In the genomic region with DNA sequence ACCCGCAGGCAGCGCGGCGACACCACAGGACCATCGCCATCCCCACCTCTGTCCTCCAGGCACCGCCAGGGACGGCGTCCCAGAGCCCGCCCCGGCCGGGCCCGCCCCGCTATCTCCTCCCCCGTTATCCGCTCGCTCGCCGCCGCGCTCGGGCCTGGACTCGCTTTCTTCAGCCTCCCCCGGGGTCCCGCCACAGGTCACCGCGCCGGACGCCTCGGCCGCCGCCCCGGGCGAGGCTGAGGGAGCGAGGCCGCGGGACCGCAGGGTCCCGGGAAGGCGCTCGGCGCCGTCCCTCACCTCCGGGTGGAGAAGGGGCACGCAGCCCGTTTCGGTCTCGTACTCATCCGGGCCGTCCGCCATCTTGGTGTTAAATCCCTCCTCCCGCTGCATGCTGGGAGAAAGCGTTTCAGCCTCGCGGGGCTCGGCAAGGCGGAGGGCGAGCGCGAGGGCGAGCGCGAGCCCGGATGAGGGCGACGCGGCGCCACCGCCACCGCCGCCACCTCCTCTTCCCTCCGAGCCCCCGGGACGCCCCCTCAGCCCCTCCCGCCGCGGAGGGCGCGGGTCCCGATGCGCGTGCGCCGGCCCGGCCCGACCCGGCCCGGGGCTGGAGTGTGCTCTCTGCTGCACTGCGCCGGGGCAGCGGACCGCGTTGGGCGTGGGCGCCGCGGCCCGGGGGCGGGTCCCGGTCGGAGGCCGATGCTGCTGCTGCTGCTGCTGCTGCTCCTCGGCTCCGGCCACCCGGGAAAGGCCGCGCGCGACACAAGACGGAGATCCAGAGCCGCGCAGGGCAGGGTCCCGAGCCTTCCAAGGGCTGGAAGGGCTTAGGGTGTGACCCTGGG, we compare ENCODE assay signal across 8 mouse cellular contexts. TPM values are rescaled to one million over a fixed set of nuclear protein-coding genes. Genes with fewer than 3 reads are reported as not detected.
DNase-seq lines count a peak whose midpoint lies in the region; ATAC-seq and TF ChIP-seq lines count a peak whose summit lies in the region.

A gene (minus strand): TSS at position 500 of the 839 bp plus-strand sequence.

- H3K27ac ChIP-seq in cortical plate, adult 2 months (ENCODE audit: insufficient read depth, low read length): peak within 1 kb of the TSS; percentile 98
- H3K27ac ChIP-seq in hindbrain, postnatal 0 days: peak within 1 kb of the TSS; percentile 99

- H3K9ac ChIP-seq in hindbrain, postnatal 0 days (replicated peaks; ENCODE audit: low read length): peak within 1 kb of the TSS; percentile 100

- peak; percentile 86 for DNase-seq in adipocyte (ENCODE audit: low spot score)
- peak; percentile 82 to 83 for DNase-seq in gastrocnemius, adult 8-10 months (ENCODE audit: low spot score in 2 of 2)
- peak; percentile 97 for DNase-seq in hindbrain, postnatal 0 days (ENCODE audit: low spot score)
- peak; percentile 85 to 89 for DNase-seq in left cerebral cortex, adult 8-10 months (ENCODE audit: low spot score in 2 of 2)
- peak; percentile 90 for DNase-seq in right cerebral cortex, adult 18-20 months
- peak; percentile 90 for DNase-seq in urinary bladder, adult 2 months (ENCODE audit: low spot score)

- H3K36me3 ChIP-seq in hindbrain, postnatal 0 days (ENCODE audit: insufficient read depth, low read length): no peaks in the 10 kb centered on the region

- peak; percentile 94 for ATAC-seq in hindbrain, postnatal 0 days
- ATAC-seq in megakaryocyte, adult 5-6 weeks (ENCODE audit: poor library complexity, severe bottlenecking): peak; percentile 80

- H3K9me3 ChIP-seq in hindbrain, postnatal 0 days (ENCODE audit: low read length): no peaks in the 10 kb centered on the region

- H3K4me2 ChIP-seq in hindbrain, postnatal 0 days (ENCODE audit: low read depth, low read length): peak within 1 kb of the TSS; percentile 91

- WGBS in hindbrain, postnatal 0 days: under 1% methylated on average over 99 of the region's 112 CpGs

- no peak for TF ChIP-seq CTCF in cortical plate, adult 2 months (IDR thresholded peaks at IDR 0.05; ENCODE audit: extremely low read depth, insufficient read depth, low read length)
- TF ChIP-seq CTCF in hindbrain, postnatal 0 days (IDR thresholded peaks at IDR 0.05; ENCODE audit: low read depth): no peak

- H3K4me3 ChIP-seq in cortical plate, adult 2 months (ENCODE audit: insufficient read depth, low read length): peak within 1 kb of the TSS; percentile 89
- H3K4me3 ChIP-seq in hindbrain, postnatal 0 days (ENCODE audit: low read length): peak within 1 kb of the TSS; percentile 97

- H3K4me1 ChIP-seq in cortical plate, adult 2 months (ENCODE audit: control insufficient read depth, insufficient read depth, low read length): peaks cover 2% of the 10 kb centered on the region; the same call in 1 of the 2 replicates
- H3K4me1 ChIP-seq in hindbrain, postnatal 0 days (ENCODE audit: insufficient read depth, low read length): peaks cover 12% of the 10 kb centered on the region; the same call in 1 of the 2 replicates

- H3K27me3 ChIP-seq in hindbrain, postnatal 0 days (ENCODE audit: insufficient read depth, low read length): no peaks in the 10 kb centered on the region

- TF ChIP-seq POLR2A in cortical plate, adult 2 months (IDR thresholded peaks at IDR 0.05; ENCODE audit: extremely low read depth, insufficient read depth, low read length): peak; percentile 78

RNA-seq across cellular contexts. Expression of the gene that starts here (rescaled TPM):
- polyA plus RNA-seq in cortical plate, adult 2 months (2012; rRNA removed): 83.2 and 88.6 TPM in 2 replicates
- 10 to 100 TPM; 18.6 to 23.3 (median 21.5) TPM for total RNA-seq in gastrocnemius, adult 8-10 months (2022)
- total RNA-seq in hindbrain, postnatal 0 days (2014; rRNA removed): 40.7 and 45.1 TPM in 2 replicates
- 41.0 and 44.8 TPM in 2 replicates for polyA plus RNA-seq in hindbrain, postnatal 0 days (2015; fragmentation: Nextera tagmentation; extraction: Ambion mirVana)
- total RNA-seq in left cerebral cortex, adult 8-10 months (2022): 100 to 1,000 TPM; 117 to 128 (median 122) TPM
- total RNA-seq in megakaryocyte, adult 5-6 weeks (2015): 9.5 and 10.0 TPM in 2 replicates
- 9.7 and 14.6 TPM in 2 replicates for total RNA-seq in megakaryocyte, adult 5-6 weeks (2017)
- polyA plus RNA-seq in urinary bladder, adult 2 months (2012; rRNA removed): 21.7 and 24.9 TPM in 2 replicates

Comparison
In these comparisons a context has a peak if more than half of its experiments do, and no peak if none do; other contexts are left out.
1. Peak in every context shown above with its lines: DNase-seq, ATAC-seq, H3K4me3 ChIP-seq and H3K27ac ChIP-seq.